In the genomic region with DNA sequence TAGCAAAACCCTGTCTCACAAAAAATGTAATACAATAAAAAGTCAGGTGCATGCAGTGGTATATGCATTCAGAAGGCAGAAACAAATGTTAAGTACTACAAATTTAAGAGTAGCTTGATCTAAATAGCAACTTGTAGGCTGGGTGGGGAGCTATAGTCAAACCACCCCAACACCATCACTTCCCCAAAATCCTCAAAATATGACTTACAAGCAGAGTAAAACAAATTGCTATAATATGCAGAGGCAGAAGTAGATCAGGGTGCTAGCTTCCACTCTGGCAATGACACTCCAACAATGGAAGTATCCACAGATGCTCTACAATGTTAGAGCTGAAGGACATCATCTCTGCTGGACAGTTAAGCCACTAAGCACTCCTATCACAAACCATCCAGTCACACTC, we compare ENCODE assay signal across 32 mouse cellular contexts.
"Had no signal": no experiment of that assay in that cellular context is flagged by ENCODE, and none has a peak within 500 bp of the region (broad histone marks: within the 10 kb centered on the region; RNA-seq: fewer than 3 reads in every experiment).

No protein-coding gene starts in this region.

- DNase-seq: left cerebral cortex, postnatal 4 days; liver; liver, embryonic 13.5 days; liver, postnatal 0 days; lung, adult 18-20 months; lung, adult 2 months; lung, embryonic 14.5 days; lung, postnatal 10 days; lung, postnatal 14 days; lung, postnatal 36 days; lung, postnatal 4 days; midbrain, embryonic 14.5 days had no signal

- H3K9me3 ChIP-seq: limb, embryonic 10.5 days; limb, embryonic 12.5 days; limb, embryonic 13.5 days; limb, embryonic 15.5 days; liver, embryonic 12.5 days; liver, embryonic 13.5 days; liver, embryonic 15.5 days; lung, embryonic 15.5 days; megakaryocyte, embryonic 14.5 days; midbrain, embryonic 10.5 days; midbrain, embryonic 12.5 days; midbrain, embryonic 13.5 days; midbrain, embryonic 15.5 days; neural tube, embryonic 12.5 days had no signal

- H3K27me3 ChIP-seq: limb, embryonic 12.5 days; limb, embryonic 13.5 days; limb, embryonic 15.5 days; liver, embryonic 12.5 days; liver, embryonic 13.5 days; liver, embryonic 15.5 days; lung, embryonic 15.5 days; megakaryocyte, embryonic 14.5 days; midbrain, embryonic 12.5 days; midbrain, embryonic 13.5 days; midbrain, embryonic 15.5 days; neural tube, embryonic 12.5 days had no signal

- H3K9ac ChIP-seq: limb, embryonic 12.5 days; limb, embryonic 13.5 days; limb, embryonic 15.5 days; liver, embryonic 12.5 days; liver, embryonic 13.5 days; liver, embryonic 14.5 days; liver, embryonic 15.5 days; liver, postnatal 0 days; lung, embryonic 14.5 days; lung, embryonic 15.5 days; midbrain, embryonic 12.5 days; midbrain, embryonic 13.5 days; midbrain, embryonic 15.5 days; neural tube, embryonic 12.5 days had no signal

- H3K36me3 ChIP-seq: liver, embryonic 15.5 days; midbrain, embryonic 15.5 days; neural tube, embryonic 12.5 days had no signal

- ATAC-seq: liver, embryonic 12.5 days; liver, postnatal 0 days; lung, postnatal 0 days; midbrain, embryonic 13.5 days; midbrain, embryonic 15.5 days; midbrain, embryonic 16.5 days had no signal

- H3K4me2 ChIP-seq: limb, embryonic 12.5 days; limb, embryonic 13.5 days; limb, embryonic 15.5 days; liver, embryonic 11.5 days; liver, embryonic 12.5 days; liver, embryonic 13.5 days; liver, embryonic 15.5 days; lung, embryonic 14.5 days; lung, embryonic 15.5 days; midbrain, embryonic 11.5 days; midbrain, embryonic 12.5 days; midbrain, embryonic 13.5 days; midbrain, embryonic 15.5 days; neural tube, embryonic 12.5 days had no signal

- H3K4me3 ChIP-seq: limb, embryonic 10.5 days; limb, embryonic 12.5 days; limb, embryonic 13.5 days; limb, embryonic 15.5 days; liver, embryonic 12.5 days; liver, embryonic 13.5 days; liver, embryonic 15.5 days; lung, embryonic 15.5 days; megakaryocyte, embryonic 14.5 days; midbrain, embryonic 10.5 days; midbrain, embryonic 12.5 days; midbrain, embryonic 13.5 days; midbrain, embryonic 15.5 days; myocyte; neural tube, embryonic 12.5 days had no signal

- H3K27ac ChIP-seq: limb, embryonic 10.5 days; limb, embryonic 12.5 days; limb, embryonic 13.5 days; limb, embryonic 15.5 days; liver, embryonic 12.5 days; liver, embryonic 13.5 days; liver, embryonic 14.5 days; liver, embryonic 15.5 days; lung, embryonic 15.5 days; macrophage; midbrain, embryonic 10.5 days; midbrain, embryonic 12.5 days; midbrain, embryonic 13.5 days; midbrain, embryonic 15.5 days; neural tube, embryonic 12.5 days had no signal
